Comparison of ENCODE assay signal across 16 mouse cellular contexts in genomic region chr7:110807460-110808030, GRCm38 (mm10). TPM values are rescaled to one million over a fixed set of nuclear protein-coding genes. Genes with fewer than 3 reads are reported as not detected.
"Had no signal": no experiment of that assay in that cellular context is flagged by ENCODE, and none has a peak within 500 bp of the region (broad histone marks: within the 10 kb centered on the region; RNA-seq: fewer than 3 reads in every experiment).

No protein-coding gene starts in this region.

- DNase-seq: kidney, adult 18-20 months; kidney, postnatal 4 days; lung, embryonic 14.5 days; right cerebral cortex, postnatal 14 days; thymus, postnatal 4 days had no signal

- H3K4me2 ChIP-seq: intestine, embryonic 15.5 days; kidney, embryonic 15.5 days; limb, embryonic 13.5 days; liver, embryonic 11.5 days; liver, embryonic 15.5 days; lung, embryonic 14.5 days; midbrain, embryonic 11.5 days; midbrain, embryonic 15.5 days; neural tube, embryonic 13.5 days; stomach, embryonic 15.5 days had no signal

- H3K4me3 ChIP-seq: intestine, embryonic 15.5 days; kidney, embryonic 15.5 days; layer of hippocampus, adult 2 months; limb, embryonic 13.5 days; liver, embryonic 15.5 days; midbrain, embryonic 15.5 days; neural tube, embryonic 13.5 days; stomach, embryonic 15.5 days had no signal

- H3K27me3 ChIP-seq: intestine, embryonic 15.5 days; kidney, embryonic 15.5 days; limb, embryonic 13.5 days; liver, embryonic 15.5 days; midbrain, embryonic 15.5 days; neural tube, embryonic 13.5 days; stomach, embryonic 15.5 days had no signal

- H3K36me3 ChIP-seq: intestine, embryonic 15.5 days; midbrain, embryonic 15.5 days; stomach, embryonic 15.5 days had no signal

- H3K27ac ChIP-seq: intestine, embryonic 15.5 days; kidney, embryonic 15.5 days; layer of hippocampus, adult 2 months; limb, embryonic 13.5 days; liver, embryonic 15.5 days; midbrain, embryonic 15.5 days; neural tube, embryonic 13.5 days; stomach, embryonic 15.5 days had no signal

RNA-seq across cellular contexts. Expression of gene Lyve1, which starts 55.5 kb away (rescaled TPM):
- total RNA-seq: monocyte, adult 5-6 weeks had no signal
